Mouse (Mus musculus) embryonic stem cell, embryonic (primary cell): ENCODE results near the gene Tpx2.

Experiments
- CTCF ChIA-PET, 4 experiments: fragments of 300-600 bp in 2 of 4; fragments of 350-600 bp in 2 of 4; sonication (Branson Sonifier 250); formaldehyde crosslinking; loops; one replicate each; lab custom pipeline; 2022; ENCODE audit warnings: inconsistent platforms in 2 of 4; lab: Charles Lee
- POLR2A ChIA-PET, 4 experiments: fragments of 300-600 bp in 2 of 4; fragments of 350-600 bp in 2 of 4; sonication (Branson Sonifier 250); formaldehyde crosslinking; loops; one replicate each; lab custom pipeline; 2022; ENCODE audit warnings: antibody characterized with exemption in 4 of 4, inconsistent platforms in 1 of 4; lab: Charles Lee

The Tpx2 gene

GRCm38 (mm10) chr2:152847815-152848302 is at the start of gene Tpx2:
Gene Tpx2, plus strand, starts transcription at chr2:152847964.
- ChIA-PET CTCF (interaction anchor here in 3 of 4 experiments (0.6 to 1.4 kb wide), 5 partner anchors 82 to 283 kb away, joined by 3 to 6 read pairs (median 3); no protein-coding TSS in a partner anchor), POLR2A (interaction anchor here in 3 of 4 experiments (0.6 to 1.8 kb wide), 23 partner anchors 8 to 1307 kb away, joined by 3 to 11 read pairs (median 4); partner anchors contain the start of genes Mcts2 (in 2 of the 3) and H13 (in 1 of the 3))

DNA sequence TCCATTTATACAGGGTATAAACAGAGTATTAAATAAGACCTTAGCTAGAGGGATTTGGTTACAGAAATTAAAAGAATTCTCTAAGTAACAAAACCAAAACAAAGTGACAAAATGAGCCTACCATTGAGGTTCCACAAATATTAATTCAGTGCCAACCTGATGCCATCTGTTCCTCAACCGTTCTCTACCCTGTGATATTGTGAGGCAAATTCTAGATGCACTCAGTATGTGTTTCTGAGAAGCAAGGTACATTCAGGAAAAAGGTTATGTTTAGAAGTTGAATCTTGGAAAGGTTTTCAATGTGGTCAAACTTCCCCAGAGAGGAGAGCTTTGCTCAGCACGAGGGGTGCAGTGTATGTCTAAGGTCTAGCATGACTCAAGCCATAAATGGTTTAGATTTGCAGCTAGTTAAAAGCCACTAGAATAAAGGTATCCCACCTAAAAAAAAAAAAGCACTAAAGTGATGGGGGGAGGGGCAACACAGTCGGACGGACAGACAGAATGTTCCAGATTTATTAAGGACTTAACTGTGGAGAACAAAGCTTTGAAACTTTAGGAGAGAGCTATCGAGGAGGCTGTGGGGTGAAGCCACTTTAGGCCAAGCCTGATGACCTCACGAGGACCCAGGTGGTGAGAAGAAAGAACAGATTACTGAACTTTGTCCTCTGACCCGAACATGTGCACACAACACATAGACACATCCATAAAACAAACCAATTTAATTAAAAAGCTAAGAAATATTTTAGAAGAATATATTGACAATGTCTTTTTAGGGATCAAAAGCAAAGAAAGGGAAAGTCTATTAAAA is 47.6 kb upstream of the Tpx2 start:
- ChIA-PET CTCF (interaction anchor here (0.6 to 1.2 kb wide), 5 partner anchors 16 to 183 kb away, joined by 3 to 4 read pairs (median 3); no protein-coding TSS in a partner anchor), POLR2A (interaction anchor here in 2 of 4 experiments (0.5 to 10.3 kb wide), 19 partner anchors 8 to 156 kb away, joined by 3 to 121 read pairs (median 4); partner anchors contain the start of gene Id1 (in 1 of the 2))

GRCm38 (mm10) chr2:152800762-152801113 is 47.0 kb upstream of the Tpx2 start:
- ChIA-PET POLR2A (interaction anchor here in 2 of 4 experiments (0.8 to 10.3 kb wide), 16 partner anchors 7 to 105 kb away, joined by 3 to 121 read pairs (median 4); partner anchors contain the start of gene Id1 (in 1 of the 2)), CTCF (interaction anchor here (0.5 to 1.2 kb wide), 6 partner anchors 16 to 183 kb away, joined by 3 to 5 read pairs (median 4); no protein-coding TSS in a partner anchor)

DNA sequence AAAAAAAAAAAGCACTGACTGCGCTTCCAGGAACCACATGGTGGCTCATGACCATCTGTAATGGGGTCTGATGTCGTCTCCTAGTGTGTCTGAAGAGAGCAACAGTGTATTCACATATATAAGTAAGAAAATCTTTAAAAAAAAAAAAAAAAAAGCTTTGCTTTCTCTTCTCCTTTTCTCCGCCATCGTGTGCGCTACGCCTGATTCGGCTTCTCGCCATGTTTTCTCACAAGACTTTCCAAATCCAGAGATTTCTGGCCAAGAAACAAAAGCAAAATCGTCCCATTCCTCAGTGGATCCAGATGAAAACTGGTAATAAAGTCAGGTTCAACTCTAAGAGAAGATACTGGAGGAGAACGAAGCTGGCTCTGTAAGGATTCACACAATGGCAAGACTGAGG is 45.5 kb upstream of the Tpx2 start:
- POLR2A ChIA-PET: interaction anchor here (0.7 to 11.6 kb wide), 24 partner anchors 8 to 208 kb away, joined by 3 to 343 read pairs (median 5); partner anchors contain the start of gene Bcl2l1 (in 1 of the 4)

DNA sequence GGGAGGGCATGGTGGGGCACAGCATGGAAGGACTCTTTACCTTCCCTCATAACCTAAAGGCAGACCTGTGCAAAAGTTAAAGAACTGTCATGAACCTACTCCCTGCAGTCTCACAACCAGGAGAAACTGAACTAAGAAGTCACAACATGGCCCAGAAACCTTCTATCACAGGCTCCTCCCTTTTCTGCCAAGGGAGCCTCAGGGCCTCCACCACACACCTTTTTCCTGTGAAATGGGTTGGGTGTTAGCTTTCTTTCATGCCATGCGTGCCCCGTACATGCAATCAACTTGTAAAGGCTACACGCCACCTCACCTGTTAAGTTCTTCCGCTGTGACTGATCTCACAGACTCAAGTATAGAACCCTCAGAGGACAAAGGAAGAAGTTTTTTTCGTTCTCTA is 44.7 kb upstream of the Tpx2 start:
- CTCF ChIA-PET: interaction anchor here in 2 of 4 experiments (0.6 to 2.7 kb wide), 3 partner anchors 21 to 110 kb away, joined by 3 to 7 read pairs (median 3); no protein-coding TSS in a partner anchor
- POLR2A ChIA-PET: interaction anchor here (0.7 to 11.6 kb wide), 24 partner anchors 9 to 209 kb away, joined by 3 to 343 read pairs (median 7); partner anchors contain the start of genes Bcl2l1 (in 1 of the 4) and Id1 (in 1 of the 4)

More for the DNA sequence above, 45.5 kb upstream of the Tpx2 start:
- CTCF ChIA-PET: interaction anchor here (0.5 to 1.0 kb wide), 7 partner anchors 9 to 460 kb away, joined by 3 to 7 read pairs (median 4); no protein-coding TSS in a partner anchor

- ChIA-PET CTCF (interaction anchor here (0.6 to 2.7 kb wide), 22 partner anchors 10 to 343 kb away, joined by 3 to 12 read pairs (median 4); partner anchors contain the start of gene Id1 (in 1 of the 4)), POLR2A (interaction anchor here (0.5 to 11.6 kb wide), 72 partner anchors 9 to 1900 kb away, joined by 3 to 343 read pairs (median 6); partner anchors contain the start of genes Bcl2l1 (in 2 of the 4), Id1 (in 2 of the 4), Mcts2 (in 2 of the 4) and Abhd12 (in 1 of the 4))
These were observed 43.2 kb upstream of the Tpx2 start for GRCm38 (mm10) chr2:152804408-152805110.

GRCm38 (mm10) chr2:152805111-152805490 is 42.7 kb upstream of the Tpx2 start:
- POLR2A ChIA-PET: interaction anchor here (0.8 to 11.6 kb wide), 66 partner anchors 9 to 1901 kb away, joined by 3 to 343 read pairs (median 6); partner anchors contain the start of genes Bcl2l1 (in 2 of the 4), Id1 (in 2 of the 4), Mcts2 (in 2 of the 4) and Abhd12 (in 1 of the 4)
- CTCF ChIA-PET: interaction anchor here (0.6 to 2.7 kb wide), 19 partner anchors 11 to 342 kb away, joined by 3 to 12 read pairs (median 4); partner anchors contain the start of gene Id1 (in 1 of the 4)

DNA sequence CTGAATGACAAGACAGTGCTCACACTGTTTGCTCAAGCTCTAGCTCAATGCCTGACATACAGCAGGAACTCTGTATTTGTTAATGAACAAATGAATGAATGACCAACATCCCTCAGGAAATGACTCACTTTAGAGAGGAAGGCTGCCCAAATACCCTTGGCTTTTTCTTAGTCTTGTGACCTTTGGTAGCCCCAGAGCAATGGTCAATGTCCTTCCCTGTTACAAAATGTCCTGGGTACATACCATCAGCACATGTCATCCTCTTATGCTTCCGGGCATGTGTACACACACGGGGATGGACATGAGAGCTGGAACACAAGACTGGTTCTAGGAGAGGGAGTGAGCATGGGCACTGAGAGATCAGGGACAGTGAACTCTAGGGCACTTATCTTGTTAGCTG is 41.7 kb upstream of the Tpx2 start:
- POLR2A ChIA-PET: interaction anchor here in 3 of 4 experiments (0.8 to 11.6 kb wide), 29 partner anchors 8 to 132 kb away, joined by 3 to 343 read pairs (median 11); partner anchors contain the start of genes Bcl2l1 (in 1 of the 3), Id1 (in 1 of the 3) and Mcts2 (in 1 of the 3)
- CTCF ChIA-PET: interaction anchor here in 2 of 4 experiments (0.5 to 0.8 kb wide), 3 partner anchors 39 to 723 kb away, joined by 3 to 4 read pairs (median 3); no protein-coding TSS in a partner anchor

DNA sequence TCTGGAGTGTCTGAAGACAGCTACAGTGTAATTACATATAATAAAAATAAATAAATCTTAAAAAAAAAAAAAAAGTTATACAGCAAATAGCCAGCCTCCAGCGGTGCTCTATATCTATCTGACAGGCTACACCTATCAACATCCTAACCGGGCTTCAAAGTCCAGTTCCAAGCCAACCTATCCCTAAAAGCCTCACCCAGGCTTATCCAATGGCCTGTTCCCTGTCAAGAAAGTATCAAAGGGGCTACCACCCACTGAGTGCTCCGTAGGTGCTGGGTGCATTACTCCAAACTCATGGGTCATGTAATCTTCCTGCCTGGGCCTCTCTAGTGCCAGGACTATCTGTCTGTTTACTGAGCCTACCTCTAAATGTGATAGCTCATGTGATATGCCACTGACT is 39.6 kb upstream of the Tpx2 start:
- ChIA-PET CTCF (interaction anchor here in 1 of 4 experiments (0.6 kb wide), 1 partner anchor 185 kb away, joined by 3 read pairs; the partner anchor contains the start of gene Defb25), POLR2A (interaction anchor here in 3 of 4 experiments (1.1 to 11.6 kb wide), 11 partner anchors 8 to 458 kb away, joined by 3 to 343 read pairs (median 53); partner anchors contain the start of gene Bcl2l1 (in 1 of the 3))

- POLR2A ChIA-PET: interaction anchor here (0.5 to 11.6 kb wide), 25 partner anchors 10 to 141 kb away, joined by 3 to 343 read pairs (median 5); partner anchors contain the start of genes Bcl2l1 (in 2 of the 4), Cox4i2 (in 1 of the 4) and H13 (in 1 of the 4)
- CTCF ChIA-PET: interaction anchor here in 3 of 4 experiments (0.5 to 2.1 kb wide), 7 partner anchors 43 to 241 kb away, joined by 3 to 10 read pairs (median 4); partner anchors contain the start of gene H13 (in 1 of the 3)
These were observed 37.4 kb upstream of the Tpx2 start for GRCm38 (mm10) chr2:152810158-152810941.

GRCm38 (mm10) chr2:152811336-152812165 is 36.2 kb upstream of the Tpx2 start:
- ChIA-PET POLR2A (interaction anchor here (0.5 to 11.6 kb wide), 32 partner anchors 9 to 1610 kb away, joined by 3 to 343 read pairs (median 4); partner anchors contain the start of genes Bcl2l1 (in 2 of the 4), H13 (in 1 of the 4) and Mcts2 (in 1 of the 4)), CTCF (interaction anchor here (0.5 to 2.1 kb wide), 13 partner anchors 9 to 695 kb away, joined by 3 to 10 read pairs (median 4); partner anchors contain the start of gene H13 (in 1 of the 4))

- ChIA-PET POLR2A (interaction anchor here in 2 of 4 experiments (0.6 to 5.4 kb wide), 7 partner anchors 8 to 576 kb away, joined by 3 to 79 read pairs (median 11); no protein-coding TSS in a partner anchor), CTCF (interaction anchor here in 2 of 4 experiments (0.5 to 0.9 kb wide), 2 partner anchors 47 to 51 kb away, joined by 3 to 4 read pairs; no protein-coding TSS in a partner anchor)
These were observed 34.5 kb upstream of the Tpx2 start for GRCm38 (mm10) chr2:152813232-152813631.

GRCm38 (mm10) chr2:152814213-152814874 is 33.4 kb upstream of the Tpx2 start:
- ChIA-PET POLR2A (interaction anchor here in 2 of 4 experiments (0.6 to 5.4 kb wide), 17 partner anchors 8 to 876 kb away, joined by 3 to 79 read pairs (median 4); partner anchors contain the start of gene Id1 (in 1 of the 2)), CTCF (interaction anchor here in 2 of 4 experiments (0.6 to 0.9 kb wide), 2 partner anchors 48 to 121 kb away, joined by 3 read pairs; no protein-coding TSS in a partner anchor)
